Mouse (Mus musculus): ENCODE measurements around the gene Galnt18. TPM values are rescaled to one million over a fixed set of nuclear protein-coding genes. Genes with fewer than 3 reads are reported as not detected.
A peak's percentile ranks its signal among the peaks of the same experiment; 100 is the strongest.

Galnt18 gene
- total RNA-seq, 2 experiments from 2014 or later: 47.0 to 52.4 TPM

DNA sequence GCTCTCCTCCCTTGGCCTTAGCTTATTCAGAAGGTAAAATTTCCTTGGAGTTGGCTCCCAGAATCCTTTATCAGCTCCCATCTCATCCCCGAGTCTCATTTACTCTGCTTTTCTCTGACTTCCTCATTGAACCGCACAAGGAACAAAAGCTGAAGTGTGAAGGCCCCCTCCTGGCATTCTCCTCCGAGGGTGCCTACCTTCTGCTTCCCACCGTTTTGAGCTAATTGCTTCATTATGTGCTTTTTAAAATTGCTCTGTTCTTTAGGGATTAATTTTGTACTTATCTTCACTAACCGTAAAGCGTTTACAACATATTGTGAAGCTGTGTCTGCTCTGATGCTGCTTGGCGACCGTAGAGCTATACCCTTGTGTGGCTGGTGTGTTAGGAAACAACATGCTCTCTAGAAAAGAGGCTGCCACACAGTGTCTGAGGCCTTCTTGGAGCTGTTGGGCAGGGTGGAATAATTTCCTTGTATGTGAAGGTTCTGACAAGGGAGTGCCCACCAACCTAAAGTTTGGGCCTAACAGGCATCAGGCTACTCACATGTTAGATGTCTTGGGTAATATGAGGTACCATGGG lies 244.9 kb downstream of the Galnt18 start:
- intact Hi-C loops (cut with DNase I): no loop called here

DNA sequence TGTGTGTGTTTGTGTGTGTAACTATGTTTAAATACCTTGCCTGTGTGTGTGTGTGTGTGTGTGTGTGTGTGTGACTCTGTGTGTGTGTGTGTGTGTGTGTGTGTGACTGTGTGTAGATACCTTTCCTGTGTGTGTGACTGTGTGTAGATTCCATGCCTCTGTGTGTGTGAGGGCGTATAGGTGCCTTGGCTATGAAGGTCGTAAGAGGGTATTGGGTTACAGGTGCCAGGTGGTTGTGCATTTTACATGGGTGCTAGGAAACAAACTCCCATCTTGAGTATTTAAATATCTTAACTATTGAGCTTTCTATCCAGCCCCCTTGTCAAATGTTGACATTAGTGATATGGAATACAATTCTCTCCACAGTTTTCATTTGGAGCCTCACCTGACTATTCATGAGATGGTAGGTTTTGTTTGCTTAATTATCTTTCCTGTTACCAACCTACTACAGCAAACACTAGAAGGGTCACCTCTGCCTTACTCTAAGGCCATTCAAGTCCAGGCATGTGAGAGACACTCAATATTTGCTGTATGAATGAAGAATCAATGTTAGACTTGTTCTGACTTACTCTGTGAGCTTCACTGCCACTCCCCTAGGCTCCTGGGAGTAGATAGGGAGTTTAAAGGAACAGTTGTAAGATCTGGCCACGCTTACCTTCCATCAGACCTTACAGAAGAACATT lies 250.7 kb downstream of the Galnt18 start:
- no peak for DNase-seq (ENCODE audit: extremely low spot score in 1 of 2, low spot score in 2 of 2)
- intact Hi-C loops (cut with DNase I): no loop called here

More for the DNA sequence above, 244.9 kb downstream of the Galnt18 start:
- DNase-seq (ENCODE audit: extremely low spot score in 1 of 2, low spot score in 2 of 2): no peak

DNA sequence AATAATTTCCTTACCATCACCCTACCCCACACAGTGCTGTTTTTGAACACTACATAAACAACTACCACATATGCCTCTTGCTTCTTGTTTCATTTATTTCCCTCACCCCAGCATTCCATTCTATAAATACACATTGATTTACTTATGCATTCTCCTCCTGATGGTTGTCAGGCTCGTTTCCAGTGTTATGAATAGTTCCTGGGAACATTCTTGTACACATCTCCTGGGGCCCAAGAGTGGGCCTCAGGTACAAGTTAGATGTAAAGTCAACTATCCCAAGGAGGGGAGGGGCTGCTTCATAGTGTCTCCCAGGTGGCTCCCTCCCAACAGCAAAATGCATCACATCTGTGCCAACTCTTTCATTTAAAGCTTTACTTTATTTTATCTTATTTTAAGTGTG lies 251.3 kb downstream of the Galnt18 start:
- no peak for DNase-seq (ENCODE audit: extremely low spot score in 1 of 2, low spot score in 2 of 2)
- intact Hi-C loops (cut with DNase I): no loop called here

DNA sequence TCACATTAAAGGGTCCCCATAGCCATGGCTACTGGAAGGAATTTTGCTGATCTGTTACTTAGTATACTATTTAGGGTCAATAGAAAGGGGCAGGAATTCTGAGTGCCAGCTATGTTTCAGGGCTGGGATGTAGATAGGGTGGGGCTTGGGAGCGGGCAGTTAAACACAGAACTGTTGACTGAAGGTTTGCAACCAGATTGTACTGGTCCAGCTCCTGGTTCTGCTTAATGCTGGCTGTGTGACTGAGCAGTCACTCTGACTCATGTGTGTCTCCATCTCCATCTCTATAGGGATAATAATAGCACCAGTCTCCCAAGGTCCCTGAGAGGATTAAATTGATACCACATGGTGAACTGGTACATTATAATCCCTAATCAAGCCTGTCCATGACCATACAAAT lies 258.9 kb downstream of the Galnt18 start:
- intact Hi-C loops (cut with DNase I): no loop called here
- DNase-seq (ENCODE audit: extremely low spot score in 1 of 2, low spot score in 2 of 2): no peak

DNA sequence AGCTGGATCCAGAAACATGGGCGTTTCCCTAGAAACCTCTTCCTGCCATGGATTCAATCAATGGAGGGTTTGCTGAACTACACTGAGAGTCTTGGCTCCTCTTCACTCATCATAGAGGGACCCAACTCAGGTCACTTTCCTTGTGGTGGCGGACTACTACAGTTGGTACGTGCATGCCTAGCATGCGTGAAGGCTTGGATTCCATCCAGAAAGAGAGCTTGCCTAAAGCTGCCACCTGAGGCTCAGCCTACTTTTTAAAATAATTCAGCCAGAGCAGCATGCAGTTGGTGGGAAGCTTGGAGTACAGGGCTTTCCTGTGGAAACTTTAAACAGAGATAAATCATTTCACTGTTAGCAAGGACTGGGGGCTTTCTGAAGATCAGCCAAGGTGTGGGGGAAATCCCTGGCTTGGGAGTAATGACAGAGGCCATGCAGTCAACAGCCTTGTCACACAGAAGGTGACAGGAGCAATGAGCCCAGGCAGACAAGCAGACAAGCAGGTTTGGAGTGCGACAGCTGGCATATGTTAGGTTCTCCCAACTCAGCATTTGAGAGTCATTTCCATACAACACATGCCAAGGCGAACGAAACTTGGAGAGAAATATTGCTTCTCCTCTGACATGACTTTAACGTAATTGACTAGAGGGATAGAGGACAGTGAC lies 261.1 kb downstream of the Galnt18 start:
- intact Hi-C loops (cut with DNase I): no loop called here

DNA sequence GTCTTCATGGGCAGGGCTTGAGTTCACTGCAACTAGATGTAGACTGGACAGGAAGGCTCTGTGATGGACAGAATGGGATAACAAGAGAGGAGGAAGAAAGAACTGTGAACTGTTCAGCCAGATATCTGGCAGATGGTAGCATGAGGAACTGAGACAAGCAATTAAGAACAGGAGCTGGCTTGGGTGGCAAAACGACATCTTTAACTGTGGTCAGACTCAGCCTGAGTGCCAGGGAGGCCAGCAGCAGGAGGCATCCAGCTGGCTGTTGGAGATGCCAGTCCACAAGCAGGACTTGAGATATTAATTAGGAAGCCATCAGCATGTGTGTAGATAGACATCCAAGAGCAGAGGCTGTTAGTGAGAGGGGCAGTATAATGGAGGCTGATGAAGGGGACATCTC lies 262.9 kb downstream of the Galnt18 start:
- DNase-seq (ENCODE audit: extremely low spot score in 1 of 2, low spot score in 2 of 2): no peak
- intact Hi-C loops (cut with DNase I): no loop called here

More for the DNA sequence above, 261.1 kb downstream of the Galnt18 start:
- DNase-seq (ENCODE audit: extremely low spot score in 1 of 2, low spot score in 2 of 2): no peak

DNA sequence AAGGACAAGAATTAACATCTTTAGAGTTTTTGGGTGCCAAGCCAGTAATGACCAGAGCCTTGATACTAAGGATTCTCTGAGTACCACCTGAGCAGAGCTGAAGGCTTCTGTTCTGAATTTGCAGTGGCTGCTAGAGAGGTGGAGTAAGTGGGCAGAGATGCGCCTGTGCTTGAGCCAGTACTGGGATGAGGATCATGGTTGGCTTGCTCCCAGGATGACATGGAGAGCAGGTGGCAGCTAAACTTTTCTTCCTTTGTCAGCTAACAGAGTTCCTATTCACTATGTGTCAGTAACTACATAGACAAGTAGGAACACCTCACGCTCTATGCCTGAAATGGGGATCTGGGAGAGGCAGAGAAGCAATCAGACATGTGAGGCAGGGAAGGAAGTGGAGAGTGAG lies 264.3 kb downstream of the Galnt18 start:
- DNase-seq (ENCODE audit: extremely low spot score in 1 of 2, low spot score in 2 of 2): no peak

DNA sequence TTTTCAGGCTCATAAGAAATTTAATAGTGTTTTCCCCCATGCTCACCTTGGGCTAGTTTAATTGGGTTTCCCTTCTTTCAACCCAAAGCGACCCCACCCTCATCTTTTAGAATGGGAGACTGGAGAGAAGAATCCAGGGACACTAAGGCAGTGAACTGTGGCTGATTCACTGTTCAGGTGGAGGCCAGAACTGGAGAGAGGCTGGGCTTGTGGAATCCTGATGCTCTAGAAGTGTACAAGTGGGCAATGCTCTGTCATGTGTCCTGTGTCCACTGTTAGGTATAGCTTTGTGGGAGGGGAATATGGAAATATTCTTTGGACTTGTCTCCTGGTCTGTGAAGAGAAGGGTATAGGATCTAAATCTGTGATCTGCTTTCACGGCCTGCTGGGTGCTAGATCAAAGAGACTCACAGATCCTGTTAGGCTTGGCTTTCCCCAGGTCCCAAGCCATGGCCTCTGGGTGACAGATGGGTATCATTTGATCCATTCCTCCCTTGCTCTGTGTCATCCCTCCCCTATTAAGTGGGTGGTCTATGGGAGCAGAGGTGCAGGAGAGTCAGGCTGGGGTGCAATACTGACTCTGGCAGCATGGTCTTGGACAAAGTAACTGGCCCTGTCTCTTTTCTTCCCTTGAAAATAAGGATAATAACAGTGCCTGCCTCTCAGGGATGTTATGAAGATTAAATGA lies 270.5 kb downstream of the Galnt18 start:
- no peak for DNase-seq (ENCODE audit: extremely low spot score in 1 of 2, low spot score in 2 of 2)

More for the DNA sequence above, 264.3 kb downstream of the Galnt18 start:
- intact Hi-C loops (cut with DNase I): no loop called here

DNA sequence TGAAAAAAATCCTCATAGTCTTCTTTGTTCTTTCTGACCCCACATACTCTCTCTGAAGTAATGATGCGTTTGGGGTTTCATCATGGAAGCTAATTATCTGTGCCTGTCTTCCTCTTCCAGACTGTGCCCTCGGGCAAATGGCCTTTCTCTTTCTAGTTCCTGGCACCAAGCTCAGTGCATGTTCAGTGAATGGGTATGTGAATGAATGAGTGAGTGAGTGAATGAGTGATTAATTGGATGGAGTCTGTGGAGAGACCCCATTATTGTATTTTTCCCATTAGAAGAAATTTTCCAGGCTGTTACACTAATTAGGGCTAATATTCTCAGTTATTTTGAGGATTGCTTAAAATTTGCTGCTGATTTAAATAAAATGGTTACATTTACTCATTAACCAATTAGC lies 279.2 kb downstream of the Galnt18 start:
- DNase-seq (ENCODE audit: extremely low spot score in 1 of 2, low spot score in 2 of 2): no peak
- intact Hi-C loops (cut with DNase I): no loop called here

More for the DNA sequence above, 270.5 kb downstream of the Galnt18 start:
- intact Hi-C loops (cut with DNase I): no loop called here

DNA sequence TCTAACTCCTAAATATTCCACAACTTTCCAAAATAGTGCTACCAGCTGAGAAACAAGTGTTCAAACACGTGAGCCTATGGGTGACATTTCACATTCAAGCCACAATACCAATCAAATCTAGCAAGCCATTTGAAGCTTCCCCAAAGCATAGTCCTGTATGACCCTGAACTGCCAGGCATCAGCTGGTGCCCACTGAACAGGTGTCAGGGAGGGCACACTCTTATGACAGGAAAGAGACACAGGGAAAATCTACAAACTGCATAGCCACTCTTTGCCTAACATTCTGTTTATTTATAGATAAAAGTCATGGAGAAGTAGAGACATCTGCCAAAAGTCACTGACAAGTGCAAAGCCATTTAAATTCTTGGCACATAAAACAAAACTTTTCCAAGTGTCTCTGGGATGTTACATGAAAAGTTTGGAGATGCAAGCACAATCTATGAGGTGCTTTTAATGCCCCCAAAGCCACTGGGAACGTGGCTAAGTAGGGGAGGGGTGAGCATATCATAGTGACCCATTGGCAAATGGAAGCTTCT lies 280.5 kb downstream of the Galnt18 start:
- no peak for DNase-seq (ENCODE audit: extremely low spot score in 1 of 2, low spot score in 2 of 2)
- intact Hi-C loops (cut with DNase I): no loop called here

DNA sequence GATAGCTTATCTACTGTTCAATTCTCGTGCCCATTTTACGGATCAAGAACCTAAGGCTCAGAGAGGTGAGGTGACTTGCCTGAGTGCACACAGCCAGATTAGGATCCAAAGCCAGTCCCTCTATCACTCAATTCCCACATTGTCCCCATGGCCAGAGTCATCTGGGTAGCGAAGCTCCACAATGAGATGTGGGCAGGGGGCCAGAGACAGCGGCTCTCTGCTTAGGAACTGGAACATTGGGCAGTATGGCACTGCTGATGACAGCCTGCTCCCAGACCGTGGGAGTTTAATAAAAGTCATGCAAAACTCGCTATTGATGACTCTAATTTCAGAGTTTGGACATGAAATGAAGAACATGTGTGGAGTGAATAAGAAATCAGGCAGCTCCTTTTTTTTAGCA lies 282.6 kb downstream of the Galnt18 start:
- peak in 1 of 2 experiments; percentile 34 for DNase-seq (ENCODE audit: extremely low spot score in 1 of 2, low spot score in 2 of 2)
- intact Hi-C loops (cut with DNase I): no loop called here

DNA sequence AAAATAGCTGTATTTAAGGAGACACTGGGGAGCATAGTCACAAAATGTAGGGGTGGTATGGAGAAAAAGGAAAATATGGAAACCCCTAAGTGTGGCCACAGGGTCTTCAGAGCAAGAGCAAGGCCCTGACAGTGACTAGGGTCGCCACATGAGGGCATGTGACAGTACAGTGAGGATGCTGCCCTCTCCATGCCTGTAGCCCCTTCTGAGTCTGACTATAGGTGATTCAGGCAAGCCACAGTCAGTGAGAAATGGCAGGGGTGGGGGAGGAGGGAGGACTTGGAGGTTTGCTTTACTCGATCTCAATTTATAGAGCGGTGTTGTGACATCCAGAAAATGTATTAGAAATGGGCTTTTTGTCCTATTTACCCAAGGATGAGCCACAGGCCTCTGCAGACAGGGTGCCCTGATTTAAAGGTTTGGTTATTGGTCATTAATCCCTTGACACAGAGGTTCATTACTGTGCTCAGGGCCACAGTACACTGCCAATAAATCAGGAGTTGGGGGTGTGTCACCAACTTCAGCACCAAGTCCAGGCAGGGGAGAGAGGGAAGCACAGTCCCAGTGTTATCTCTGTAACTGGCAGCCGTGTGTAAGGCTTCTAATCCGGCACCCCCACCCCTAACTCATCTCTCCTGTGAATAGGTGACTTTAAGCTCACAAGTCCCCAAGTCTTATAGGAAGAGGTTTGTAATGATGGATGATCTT lies 287.4 kb downstream of the Galnt18 start:
- no peak for DNase-seq (ENCODE audit: extremely low spot score in 1 of 2, low spot score in 2 of 2)
- intact Hi-C loops (cut with DNase I): no loop called here

DNA sequence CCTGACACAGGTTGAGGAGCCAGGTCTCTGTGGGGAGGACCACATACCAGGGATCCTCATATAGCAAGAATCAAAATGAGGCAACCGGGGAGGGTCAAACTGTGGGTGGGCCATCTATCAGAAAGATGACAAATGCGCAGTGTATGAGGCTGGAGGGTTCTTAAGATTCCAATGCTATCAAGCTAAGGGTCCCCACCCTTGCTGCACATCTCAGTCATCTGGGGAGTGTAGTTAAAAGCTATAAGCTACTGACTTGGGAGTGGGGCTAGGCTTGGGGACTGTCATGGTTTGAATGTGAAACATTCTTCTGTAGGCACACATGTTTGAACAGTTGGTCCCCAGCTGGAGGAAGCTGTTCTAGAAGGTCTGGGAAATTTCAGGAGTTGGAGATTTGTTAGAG lies 288.2 kb downstream of the Galnt18 start:
- DNase-seq (ENCODE audit: extremely low spot score in 1 of 2, low spot score in 2 of 2): no peak
- intact Hi-C loops (cut with DNase I): no loop called here

DNA sequence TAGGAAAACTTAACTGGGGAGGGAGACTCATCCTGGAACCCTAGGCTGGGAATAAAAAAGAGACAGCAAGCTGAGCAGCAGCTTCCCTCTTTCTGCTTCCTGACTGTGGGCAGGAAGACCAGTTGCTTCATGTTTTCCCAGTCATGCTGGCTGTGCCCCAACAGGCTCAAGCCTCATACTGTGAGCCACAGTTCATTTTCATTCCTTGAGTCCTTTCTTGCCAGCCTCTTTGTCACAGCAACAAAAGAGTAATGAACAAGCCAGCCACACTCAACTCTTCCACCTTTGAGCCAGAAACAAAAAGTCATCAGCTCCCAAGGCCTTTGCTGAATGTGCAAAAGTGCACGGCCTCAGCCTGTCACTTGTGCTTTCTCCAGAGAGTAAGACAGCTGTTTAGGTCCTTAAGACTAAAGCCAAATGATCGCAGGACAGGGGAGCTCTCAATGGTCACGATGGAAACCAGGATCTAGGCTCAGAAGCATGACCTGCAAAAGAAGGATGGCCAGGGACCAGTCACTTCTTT lies 292.9 kb downstream of the Galnt18 start:
- intact Hi-C loops (cut with DNase I): no loop called here
- DNase-seq (ENCODE audit: extremely low spot score in 1 of 2, low spot score in 2 of 2): no peak

DNA sequence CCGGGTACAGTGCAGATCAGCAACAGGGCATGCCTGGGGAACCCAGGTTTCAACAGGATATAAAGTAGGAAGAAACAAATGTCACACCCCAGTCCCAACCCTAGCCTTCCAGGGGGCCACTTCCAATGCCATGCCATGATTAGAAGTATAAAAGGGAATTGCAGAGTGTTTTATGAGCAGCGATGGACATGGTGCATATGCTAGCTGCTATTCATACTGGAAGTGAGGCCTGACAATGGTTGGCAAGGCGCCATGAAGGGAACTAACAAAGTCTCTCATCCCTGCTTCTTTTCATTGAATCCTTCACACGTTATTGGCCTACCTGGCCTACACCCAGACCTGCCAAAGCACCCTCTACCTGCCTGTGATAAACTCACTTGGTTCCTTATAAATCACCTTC lies 295.9 kb downstream of the Galnt18 start:
- DNase-seq (ENCODE audit: extremely low spot score in 1 of 2, low spot score in 2 of 2): no peak
- intact Hi-C loops (cut with DNase I): no loop called here

DNA sequence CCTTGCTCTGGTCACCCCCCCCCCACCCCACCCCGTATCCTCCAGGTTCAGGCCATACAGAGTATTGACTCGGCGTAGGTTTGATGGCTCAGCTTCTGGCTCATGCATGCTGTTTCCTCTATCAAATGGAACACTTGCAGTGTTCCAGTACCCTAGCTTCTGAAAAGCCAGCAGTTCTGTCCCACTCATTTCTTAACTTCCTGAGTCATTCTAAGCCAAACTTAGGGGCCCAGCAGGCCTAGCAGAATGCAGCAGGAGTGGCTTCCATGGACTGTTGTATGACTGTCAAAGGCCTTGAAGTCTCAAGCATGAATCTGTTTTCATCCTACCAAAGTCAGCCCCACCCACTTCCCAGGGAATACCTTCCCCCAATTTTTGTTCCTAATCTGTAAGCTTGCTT lies 296.5 kb downstream of the Galnt18 start:
- intact Hi-C loops (cut with DNase I): no loop called here

DNA sequence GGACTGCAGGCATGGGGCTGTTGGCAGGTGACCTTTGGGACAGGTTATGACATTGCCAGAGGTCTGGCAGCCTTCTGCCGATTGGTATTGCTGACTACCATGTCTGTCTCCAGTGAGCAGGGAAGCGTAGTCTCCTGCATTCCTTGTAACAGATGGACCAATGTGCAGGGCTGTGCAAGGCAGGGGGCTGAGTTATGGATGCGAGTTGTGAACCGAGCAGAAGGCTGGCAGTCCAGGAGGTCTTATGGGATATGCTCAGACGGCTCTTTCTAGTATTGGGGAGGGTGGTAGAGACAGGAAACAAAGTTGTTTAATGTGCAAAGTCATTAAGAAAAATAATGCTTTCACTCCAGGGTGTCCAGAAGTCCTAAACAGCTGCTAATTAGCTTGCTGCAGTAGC lies 312.1 kb downstream of the Galnt18 start:
- no peak for DNase-seq (ENCODE audit: extremely low spot score in 1 of 2, low spot score in 2 of 2)
- intact Hi-C loops (cut with DNase I): no loop called here

More for the DNA sequence above, 296.5 kb downstream of the Galnt18 start:
- DNase-seq (ENCODE audit: extremely low spot score in 1 of 2, low spot score in 2 of 2): no peak

DNA sequence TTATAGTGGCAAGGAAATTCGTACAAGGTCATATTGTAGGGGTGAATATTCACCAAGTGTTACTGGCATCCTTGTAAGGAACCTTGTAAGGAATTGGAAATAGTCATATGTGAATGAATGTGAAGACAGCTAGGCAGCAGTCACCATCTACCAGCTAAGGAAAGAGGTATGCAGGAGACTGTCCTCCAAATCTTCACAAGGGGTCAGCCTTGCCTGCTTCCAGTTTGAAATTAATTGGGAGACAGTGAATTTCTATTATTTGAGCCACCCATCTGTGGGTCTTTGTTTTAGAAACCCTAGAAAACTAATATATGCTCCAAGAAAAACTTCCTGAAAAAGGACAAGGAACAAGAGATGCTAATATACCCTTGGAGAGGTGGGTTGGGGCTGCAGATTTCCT lies 313.1 kb downstream of the Galnt18 start:
- DNase-seq (ENCODE audit: extremely low spot score in 1 of 2, low spot score in 2 of 2): no peak
- intact Hi-C loops (cut with DNase I): no loop called here

DNA sequence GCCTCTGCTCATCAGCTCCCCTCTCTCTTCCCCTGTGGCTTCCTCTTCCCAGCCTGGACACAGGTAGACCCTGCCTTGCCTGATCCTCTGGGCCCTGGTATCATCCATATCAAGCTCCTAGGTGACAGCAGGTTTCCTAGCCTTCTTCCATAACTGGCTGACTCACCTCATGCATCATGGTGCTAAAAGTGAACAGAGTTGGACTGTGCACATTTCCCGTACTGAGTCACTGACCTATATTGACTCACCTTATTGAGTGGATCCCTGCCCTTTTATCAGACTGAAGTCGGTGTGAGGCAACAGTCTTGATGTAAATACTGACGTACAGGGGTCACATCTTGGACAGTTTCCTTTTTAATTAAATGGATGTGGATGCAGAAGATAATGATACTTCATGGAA lies 313.7 kb downstream of the Galnt18 start:
- intact Hi-C loops (cut with DNase I): no loop called here
- no peak for DNase-seq (ENCODE audit: extremely low spot score in 1 of 2, low spot score in 2 of 2)

Measured in left cerebral cortex, postnatal 10 days (tissue).